Mouse (Mus musculus) E14TG2a.4 (cell line): ENCODE measurements at regions not wholly inside any gene's neighbourhood (a gene's known extent, or its start where the extent isn't known, plus 50 kb on each side); places are given as distances from the start of the nearest gene placed in this dataset.

ENCODE experiments used
- H3K27me3 ChIP-seq: 2 replicates; pipeline ENCODE4 v1.6.1; 2014; ENCODE audit warnings: low read length, control low read depth; ENCODE audit not compliant: insufficient read depth
- H3K36me3 ChIP-seq: 2 replicates; pipeline ENCODE4 v1.6.1; 2014; ENCODE audit warnings: low read length, control low read depth; ENCODE audit not compliant: insufficient read depth
- H3K4me1 ChIP-seq: replicated peaks from 2 replicates; pipeline ENCODE4 v1.6.1; 2014; ENCODE audit warnings: low read depth, low read length, control low read depth
- H3K4me3 ChIP-seq: replicated peaks from 2 replicates; pipeline ENCODE4 v1.5.1; 2014; ENCODE audit warnings: mild to moderate bottlenecking, low read length
- H3K9me3 ChIP-seq: 2 replicates; pipeline ENCODE4 v1.6.1; 2014; ENCODE audit warnings: low read length, control low read depth
- CTCF ChIP-seq: conservative IDR thresholded peaks from 2 replicates; pipeline ENCODE4 v1.5.1; 2014; ENCODE audit warnings: low read length
- NANOG ChIP-seq: IDR thresholded peaks from 2 replicates; pipeline ENCODE4 v1.6.1; 2014; ENCODE audit warnings: borderline replicate concordance, low read length, mixed read lengths
- POU5F1 ChIP-seq: IDR thresholded peaks from 2 replicates; pipeline ENCODE4 v1.6.1; 2014; ENCODE audit warnings: low read length, borderline replicate concordance

DNA sequence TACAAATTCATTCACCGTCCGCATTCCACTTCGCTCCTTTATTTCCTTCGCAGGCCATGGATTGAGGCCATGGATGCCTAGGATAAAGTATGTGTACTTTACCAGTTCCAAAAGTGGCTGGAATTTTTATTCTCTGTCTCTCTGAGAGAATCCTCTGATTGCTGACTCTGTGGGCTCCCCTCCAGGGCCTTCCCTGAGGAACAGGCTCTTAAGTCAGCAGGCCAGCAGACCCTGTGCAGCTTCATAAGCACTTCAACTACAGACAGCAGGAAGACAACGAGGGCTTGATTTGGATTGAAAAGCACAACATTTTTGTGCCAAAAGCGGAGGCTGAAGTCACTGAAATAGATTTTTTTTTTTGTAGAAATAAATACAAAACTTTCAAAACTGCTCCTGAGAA, 252.7 kb downstream of the Gm10283 start:
- Histone ChIP-seq H3K36me3 (no peaks in the 10 kb centered on the region), H3K9me3 (no peaks in the 10 kb centered on the region), H3K27me3 (no peaks in the 10 kb centered on the region), H3K4me1 (peaks cover 17% of the 10 kb centered on the region), H3K4me3 (no peak overlapping the region)
- no peak for TF ChIP-seq CTCF
- no peak for TF ChIP-seq NANOG
- TF ChIP-seq POU5F1: no peak

DNA sequence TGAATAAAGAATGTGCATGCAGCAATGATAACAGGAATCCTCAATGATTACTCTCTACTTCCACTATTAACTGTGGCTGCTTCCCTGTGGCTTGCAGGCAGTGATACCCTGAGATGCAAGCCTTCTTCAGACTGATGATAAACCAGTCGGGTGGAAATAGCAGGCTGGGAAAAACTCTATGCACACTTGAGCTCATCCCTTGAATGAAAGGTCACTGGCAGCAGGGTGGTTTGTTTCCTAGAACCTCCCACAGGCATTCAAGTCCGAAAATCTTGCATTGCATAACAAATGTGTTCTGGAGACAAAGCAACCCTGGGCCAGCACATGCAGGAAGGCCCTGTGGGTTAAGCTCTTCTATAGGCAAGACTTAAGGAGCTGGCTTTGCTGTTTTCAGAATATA, 253.3 kb downstream of the Gm10283 start:
- Histone ChIP-seq H3K36me3 (no peaks in the 10 kb centered on the region), H3K9me3 (no peaks in the 10 kb centered on the region), H3K4me1 (peaks cover 17% of the 10 kb centered on the region), H3K27me3 (no peaks in the 10 kb centered on the region), H3K4me3 (no peak overlapping the region)
- TF ChIP-seq NANOG (no peak), POU5F1 (peak; percentile 52; the same call in 1 of the 2 replicates)

DNA sequence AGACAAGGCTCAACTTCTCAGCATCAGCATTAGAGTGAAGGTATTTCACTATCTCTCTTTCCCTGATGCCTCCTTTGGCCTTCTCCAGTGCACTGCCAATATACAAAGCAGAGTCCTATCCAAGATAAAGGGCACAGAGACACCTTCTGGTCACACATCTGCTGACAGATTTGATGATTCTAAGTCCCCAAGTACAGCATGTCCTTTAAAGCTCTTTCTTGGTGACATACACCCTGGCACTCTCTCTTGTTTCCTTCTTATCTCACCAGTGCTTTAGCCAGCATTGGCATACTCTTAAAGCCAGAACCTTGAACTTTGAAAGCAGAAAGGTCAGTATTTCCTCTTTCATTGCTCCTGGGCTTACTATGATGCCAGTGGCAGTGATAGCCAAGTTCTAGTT, 255.4 kb downstream of the Gm10283 start:
- H3K27me3 ChIP-seq: no peaks in the 10 kb centered on the region
- H3K36me3 ChIP-seq: no peaks in the 10 kb centered on the region
- no peaks in the 10 kb centered on the region for H3K9me3 ChIP-seq
- TF ChIP-seq NANOG (no peak), CTCF (no peak)
- no peak overlapping the region for H3K4me3 ChIP-seq
- H3K4me1 ChIP-seq: peaks cover 17% of the 10 kb centered on the region

DNA sequence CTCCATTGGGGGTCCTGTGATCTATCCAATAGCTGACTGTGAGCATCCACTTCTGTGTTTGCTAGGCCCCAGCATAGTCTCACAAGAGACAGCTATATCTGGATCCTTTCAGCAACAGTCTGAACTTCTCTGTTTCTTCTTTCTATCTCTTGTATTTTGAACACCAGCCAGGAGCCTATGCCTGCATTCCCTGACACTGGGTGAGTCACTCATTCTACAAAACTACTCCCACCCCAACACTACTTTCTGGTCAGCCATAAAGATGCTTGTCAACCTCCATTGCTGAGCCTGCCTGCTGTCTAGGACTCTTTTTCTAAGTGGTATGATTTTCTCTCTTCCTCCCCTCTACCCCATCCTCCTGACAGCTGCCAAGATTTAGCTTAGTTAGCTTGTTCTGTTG, 261.6 kb downstream of the Gm10283 start:
- Histone ChIP-seq H3K9me3 (peaks cover 16% of the 10 kb centered on the region), H3K4me1 (no peaks in the 10 kb centered on the region), H3K27me3 (no peaks in the 10 kb centered on the region), H3K36me3 (no peaks in the 10 kb centered on the region), H3K4me3 (no peak overlapping the region)
- TF ChIP-seq POU5F1: no peak

DNA sequence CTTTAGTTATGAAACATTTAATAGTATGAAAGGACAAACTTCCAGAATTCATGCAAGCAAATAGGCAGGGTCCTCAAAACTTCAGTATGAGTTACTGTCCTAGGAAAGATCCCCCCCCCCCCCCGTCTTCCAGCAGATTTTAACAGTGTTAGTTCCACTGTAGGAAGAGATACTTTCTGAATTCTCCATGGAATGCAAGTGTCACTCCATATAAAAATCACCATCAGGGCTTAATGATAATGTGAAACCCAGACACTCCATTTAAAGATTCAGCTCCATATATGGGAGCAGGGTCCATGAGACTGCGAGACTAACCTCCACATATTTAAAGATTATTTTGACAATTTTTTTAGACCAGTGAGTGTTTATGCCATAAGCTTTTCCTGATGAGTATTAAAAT, 282.1 kb downstream of the Gm10283 start:
- Histone ChIP-seq H3K36me3 (no peaks in the 10 kb centered on the region), H3K4me3 (no peak overlapping the region), H3K9me3 (peaks cover 9% of the 10 kb centered on the region), H3K4me1 (no peaks in the 10 kb centered on the region), H3K27me3 (no peaks in the 10 kb centered on the region)
- TF ChIP-seq CTCF (no peak), POU5F1 (no peak), NANOG (no peak)

DNA sequence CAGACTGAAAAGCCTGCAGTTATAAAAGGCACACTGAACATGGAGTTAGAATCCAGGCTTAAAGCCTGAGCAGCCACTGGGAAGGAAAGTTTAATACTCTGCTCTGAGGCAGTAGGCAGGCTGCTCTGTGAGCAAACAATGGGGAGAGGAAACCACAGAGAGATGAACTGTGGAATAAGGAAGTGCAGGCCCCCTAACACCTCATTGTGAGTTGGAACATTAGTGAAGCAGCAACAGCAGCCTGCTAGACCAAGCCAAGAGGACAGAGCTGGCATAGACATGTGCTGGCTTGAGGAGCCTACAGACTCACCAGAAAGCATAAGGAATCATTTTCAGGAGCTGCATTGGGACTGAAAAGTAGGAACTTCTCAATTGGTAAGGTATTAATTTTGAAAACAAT, 307.4 kb downstream of the Gm10283 start:
- H3K4me1 ChIP-seq: no peaks in the 10 kb centered on the region
- no peak for TF ChIP-seq NANOG
- no peak for TF ChIP-seq POU5F1
- no peak for TF ChIP-seq CTCF
- H3K36me3 ChIP-seq: no peaks in the 10 kb centered on the region
- H3K27me3 ChIP-seq: no peaks in the 10 kb centered on the region
- H3K9me3 ChIP-seq: no peaks in the 10 kb centered on the region
- no peak overlapping the region for H3K4me3 ChIP-seq

DNA sequence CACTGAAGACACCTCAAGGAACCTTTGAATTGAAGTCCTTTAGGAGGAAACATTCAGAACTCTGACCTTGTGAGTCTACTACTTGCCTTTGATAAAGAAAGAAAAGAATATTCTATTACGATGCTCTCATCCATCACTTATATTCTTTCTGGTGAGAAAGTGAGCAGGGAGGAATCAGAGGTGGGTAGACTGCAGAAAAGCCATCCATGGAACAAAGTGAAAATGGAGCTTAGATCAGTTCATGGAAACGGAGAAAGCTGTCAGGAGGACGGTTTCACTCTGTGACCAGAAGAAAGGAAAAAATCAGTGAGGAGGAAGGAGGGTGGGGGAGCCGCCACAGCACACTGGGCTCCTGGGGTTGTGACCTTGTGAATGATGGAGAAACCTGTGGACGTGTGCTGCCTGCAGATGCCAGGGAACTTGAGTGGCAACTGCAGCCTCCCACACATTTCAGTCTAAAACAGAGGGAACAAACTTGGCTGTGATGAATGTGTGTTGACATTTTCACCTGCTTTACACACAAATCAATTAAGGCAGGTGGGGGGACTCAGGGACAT, 335.2 kb downstream of the Gm10283 start:
- Histone ChIP-seq H3K9me3 (no peaks in the 10 kb centered on the region), H3K4me3 (no peak overlapping the region), H3K27me3 (no peaks in the 10 kb centered on the region), H3K36me3 (no peaks in the 10 kb centered on the region), H3K4me1 (no peaks in the 10 kb centered on the region)
- TF ChIP-seq CTCF: no peak
- no peak for TF ChIP-seq POU5F1
- no peak for TF ChIP-seq NANOG
